Mouse (Mus musculus): ENCODE data around the gene Fars2. TPM values are rescaled to one million over a fixed set of nuclear protein-coding genes. Genes with fewer than 3 reads are reported as not detected.

Fars2 gene
- polyA plus RNA-seq, 1 experiment: 42.6 TPM

- Histone ChIP-seq H3K4me3 (ENCODE audit: low read depth, low read length) (peak overlapping the region; percentile 60), H3K4me1 (ENCODE audit: control insufficient read depth, insufficient read depth, insufficient read length, low read length) (no peaks in the 10 kb centered on the region; the same call in 1 of the 2 replicates), H3K36me3 (ENCODE audit: control insufficient read depth, insufficient read depth, low read length) (no peaks in the 10 kb centered on the region), H3K27ac (ENCODE audit: insufficient read depth, low read depth, low read length) (no peak overlapping the region), H3K27me3 (ENCODE audit: control insufficient read depth, insufficient read depth, low read length) (peaks cover 37% of the 10 kb centered on the region)
- WGBS: under 1% methylated on average over 23 of the region's 23 CpGs
- TF ChIP-seq POLR2A (IDR thresholded peaks at IDR 0.05; ENCODE audit: low read depth, low read length) (no peak), CTCF (IDR thresholded peaks at IDR 0.05; ENCODE audit: extremely low read depth, insufficient read length, insufficient replicate concordance, low read depth, low read length) (no peak)
Observed at GRCm38 (mm10) chr13:36731931-36732461, 614.8 kb downstream of the Fars2 start.

- H3K4me1 ChIP-seq (ENCODE audit: control insufficient read depth, insufficient read depth, insufficient read length, low read length): no peaks in the 10 kb centered on the region; the same call in 1 of the 2 replicates
- TF ChIP-seq CTCF (IDR thresholded peaks at IDR 0.05; ENCODE audit: extremely low read depth, insufficient read length, insufficient replicate concordance, low read depth, low read length) (no peak), POLR2A (IDR thresholded peaks at IDR 0.05; ENCODE audit: low read depth, low read length) (no peak)
- WGBS: 28% methylated on average over 6 of the region's 6 CpGs
- H3K36me3 ChIP-seq (ENCODE audit: control insufficient read depth, insufficient read depth, low read length): no peaks in the 10 kb centered on the region
- peaks cover 37% of the 10 kb centered on the region for H3K27me3 ChIP-seq (ENCODE audit: control insufficient read depth, insufficient read depth, low read length)
- H3K27ac ChIP-seq (ENCODE audit: insufficient read depth, low read depth, low read length): no peak overlapping the region
- H3K4me3 ChIP-seq (ENCODE audit: low read depth, low read length): no peak overlapping the region
Observed at GRCm38 (mm10) chr13:36732891-36733490, 615.8 kb downstream of the Fars2 start.

- H3K27ac ChIP-seq (ENCODE audit: insufficient read depth, low read depth, low read length): no peak overlapping the region
- H3K27me3 ChIP-seq (ENCODE audit: control insufficient read depth, insufficient read depth, low read length): peaks cover 32% of the 10 kb centered on the region
- no peak for TF ChIP-seq CTCF (IDR thresholded peaks at IDR 0.05; ENCODE audit: extremely low read depth, insufficient read length, insufficient replicate concordance, low read depth, low read length)
- no peak for TF ChIP-seq POLR2A (IDR thresholded peaks at IDR 0.05; ENCODE audit: low read depth, low read length)
- WGBS: 5% methylated on average over 10 of the region's 10 CpGs
- no peaks in the 10 kb centered on the region; the same call in 1 of the 2 replicates for H3K4me1 ChIP-seq (ENCODE audit: control insufficient read depth, insufficient read depth, insufficient read length, low read length)
- no peaks in the 10 kb centered on the region for H3K36me3 ChIP-seq (ENCODE audit: control insufficient read depth, insufficient read depth, low read length)
- H3K4me3 ChIP-seq (ENCODE audit: low read depth, low read length): peak overlapping the region; percentile 48
Observed at GRCm38 (mm10) chr13:36733566-36733965, 616.4 kb downstream of the Fars2 start.

GRCm38 (mm10) chr13:36733989-36734690 lies 616.9 kb downstream of the Fars2 start:
- no peak for TF ChIP-seq POLR2A (IDR thresholded peaks at IDR 0.05; ENCODE audit: low read depth, low read length)
- TF ChIP-seq CTCF (IDR thresholded peaks at IDR 0.05; ENCODE audit: extremely low read depth, insufficient read length, insufficient replicate concordance, low read depth, low read length): no peak
- WGBS: 2% methylated on average over 26 of the region's 26 CpGs
- H3K27me3 ChIP-seq (ENCODE audit: control insufficient read depth, insufficient read depth, low read length): peaks cover 32% of the 10 kb centered on the region
- H3K36me3 ChIP-seq (ENCODE audit: control insufficient read depth, insufficient read depth, low read length): no peaks in the 10 kb centered on the region
- no peak overlapping the region for H3K27ac ChIP-seq (ENCODE audit: insufficient read depth, low read depth, low read length)
- H3K4me1 ChIP-seq (ENCODE audit: control insufficient read depth, insufficient read depth, insufficient read length, low read length): no peaks in the 10 kb centered on the region; the same call in 1 of the 2 replicates
- H3K4me3 ChIP-seq (ENCODE audit: low read depth, low read length): peak overlapping the region; percentile 55

GRCm38 (mm10) chr13:36734731-36735571 lies 617.7 kb downstream of the Fars2 start, which contains the start of gene Nrn1:
Gene Nrn1, minus strand, starts transcription at chr13:36735131.
- TF ChIP-seq POLR2A (IDR thresholded peaks at IDR 0.05; ENCODE audit: low read depth, low read length) (no peak), CTCF (IDR thresholded peaks at IDR 0.05; ENCODE audit: extremely low read depth, insufficient read length, insufficient replicate concordance, low read depth, low read length) (no peak)
- 2% methylated on average over 50 of the region's 50 CpGs for WGBS
- Histone ChIP-seq H3K36me3 (ENCODE audit: control insufficient read depth, insufficient read depth, low read length) (no peaks in the 10 kb centered on the region), H3K27ac (ENCODE audit: insufficient read depth, low read depth, low read length) (no peak within 1 kb of the TSS), H3K4me1 (ENCODE audit: control insufficient read depth, insufficient read depth, insufficient read length, low read length) (no peaks in the 10 kb centered on the region; the same call in 1 of the 2 replicates), H3K4me3 (ENCODE audit: low read depth, low read length) (peak within 1 kb of the TSS; percentile 66), H3K27me3 (ENCODE audit: control insufficient read depth, insufficient read depth, low read length) (peaks cover 32% of the 10 kb centered on the region)

GRCm38 (mm10) chr13:36735901-36736618 lies 618.8 kb downstream of the Fars2 start:
- no peak for TF ChIP-seq POLR2A (IDR thresholded peaks at IDR 0.05; ENCODE audit: low read depth, low read length)
- no peak for TF ChIP-seq CTCF (IDR thresholded peaks at IDR 0.05; ENCODE audit: extremely low read depth, insufficient read length, insufficient replicate concordance, low read depth, low read length)
- Histone ChIP-seq H3K27ac (ENCODE audit: insufficient read depth, low read depth, low read length) (no peak overlapping the region), H3K4me3 (ENCODE audit: low read depth, low read length) (peak overlapping the region; percentile 66), H3K27me3 (ENCODE audit: control insufficient read depth, insufficient read depth, low read length) (peaks cover 32% of the 10 kb centered on the region), H3K4me1 (ENCODE audit: control insufficient read depth, insufficient read depth, insufficient read length, low read length) (no peaks in the 10 kb centered on the region; the same call in 1 of the 2 replicates), H3K36me3 (ENCODE audit: control insufficient read depth, insufficient read depth, low read length) (no peaks in the 10 kb centered on the region)
- WGBS: 1% methylated on average over 37 of the region's 39 CpGs

All from small intestine, adult 2 months (tissue).